Mouse (Mus musculus): ENCODE measurements around the gene Gna13. TPM values are rescaled to one million over a fixed set of nuclear protein-coding genes. Genes with fewer than 3 reads are reported as not detected.

Gna13 gene
- polyA plus RNA-seq (2012; fragmentation: generic; extraction: Trizol), result 10 to 100 TPM; 14.1 to 18.6 TPM

DNA sequence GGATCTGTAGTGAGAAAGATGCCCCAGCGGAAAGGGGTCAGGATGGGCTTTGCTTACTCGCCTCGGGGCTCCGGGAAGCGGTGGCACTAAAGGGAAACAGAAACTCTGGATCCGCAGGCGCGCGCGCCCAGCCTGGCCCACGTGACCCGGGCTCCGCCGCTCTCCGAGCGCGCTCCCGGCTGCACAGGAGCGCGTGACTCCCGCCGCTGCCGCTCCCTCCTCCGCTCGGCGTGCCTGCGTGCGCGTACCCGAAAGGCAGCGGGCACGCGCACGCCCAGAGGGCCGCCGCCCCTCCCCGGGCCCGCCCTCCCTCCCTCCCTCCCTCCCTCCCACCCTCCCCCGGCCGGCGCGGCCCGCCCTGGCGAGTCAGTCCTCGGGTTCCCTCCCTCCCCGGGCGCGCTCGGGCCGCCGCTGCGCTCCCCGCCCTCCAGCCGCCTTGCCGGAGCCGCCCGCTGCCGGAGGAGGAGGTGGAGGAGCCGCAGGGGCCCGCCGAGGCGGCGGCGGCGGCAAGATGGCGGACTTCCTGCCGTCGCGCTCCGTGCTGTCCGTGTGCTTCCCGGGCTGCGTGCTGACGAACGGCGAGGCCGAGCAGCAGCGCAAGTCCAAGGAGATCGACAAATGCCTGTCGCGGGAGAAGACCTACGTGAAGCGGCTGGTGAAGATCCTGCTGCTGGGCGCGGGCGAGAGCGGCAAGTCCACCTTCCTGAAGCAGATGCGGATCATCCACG, at the start of gene Gna13:
Gene Gna13, plus strand, starts transcription at position 369 of the 728 bp plus-strand sequence.

DNA sequence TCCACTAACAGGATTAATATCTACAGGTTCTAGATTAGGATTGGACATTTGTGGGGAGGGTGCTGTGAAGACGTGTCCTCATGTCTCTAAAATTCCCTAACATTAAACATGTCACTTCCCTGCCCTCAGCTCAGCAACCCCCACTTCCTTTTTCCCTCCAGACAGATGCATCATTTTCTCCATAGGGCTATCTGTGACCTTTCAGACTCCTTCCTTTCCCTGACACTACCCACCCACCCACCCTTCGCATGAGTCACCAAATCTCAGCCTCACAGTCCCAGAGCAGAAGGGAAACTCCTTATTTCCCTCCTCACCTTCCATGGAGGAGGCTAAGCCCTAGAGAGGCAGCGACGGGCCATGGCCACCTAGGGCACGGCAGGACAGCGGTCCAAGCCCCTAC, 51.0 kb downstream of the Gna13 start, which contains the start of gene 9930022D16Rik:
Gene 9930022D16Rik, plus strand, starts transcription at position 301 of the 400 bp plus-strand sequence.

GRCm38 (mm10) chr11:109425392-109426271, 63.0 kb downstream of the Gna13 start, which contains the start of gene Amz2:
Amz2 (plus strand) TSS chr11:109425946.

Other genes with a start within 250 kb of the Gna13 start
- gene E030025P04Rik, start 218.5 kb upstream of the Gna13 start, polyA plus RNA-seq (2012; fragmentation: generic; extraction: Trizol), result not detected
- gene Rgs9, start 64.7 kb upstream of the Gna13 start, polyA plus RNA-seq (2012; fragmentation: generic; extraction: Trizol), result under 1 TPM in 1 of 2 experiments, not detected in 1; 0.04 TPM
- not detected for gene 9930022D16Rik, start 51.1 kb downstream of the Gna13 start, polyA plus RNA-seq (2012; fragmentation: generic; extraction: Trizol)
- 10 to 100 TPM; 27.6 to 62.5 TPM for gene Amz2, start 63.1 kb downstream of the Gna13 start, polyA plus RNA-seq (2012; fragmentation: generic; extraction: Trizol)
- gene Arsg, start 110.5 kb downstream of the Gna13 start, polyA plus RNA-seq (2012; fragmentation: generic; extraction: Trizol), result 1 to 10 TPM in 1 of 2 experiments, under 1 TPM in 1; 0.15 to 2.1 TPM
- gene Slc16a6, start 110.8 kb downstream of the Gna13 start, polyA plus RNA-seq (2012; fragmentation: generic; extraction: Trizol), result under 1 TPM; 0.07 to 0.52 TPM
- gene Wipi1, start 249.1 kb downstream of the Gna13 start, polyA plus RNA-seq (2012; fragmentation: generic; extraction: Trizol), result 10 to 100 TPM in 1 of 2 experiments, 1 to 10 TPM in 1; 7.5 to 39.2 TPM